Mouse (Mus musculus): Measurements from ENCODE around the gene Gramd1b.

The Gramd1b gene

GRCm38 (mm10) chr9:40307311-40307710, 223.9 kb downstream of the Gramd1b start:
- DNase-seq (ENCODE audit: low spot score): no peak

GRCm38 (mm10) chr9:40304243-40304642, 226.9 kb downstream of the Gramd1b start:
- no peak for DNase-seq (ENCODE audit: low spot score)

- DNase-seq (ENCODE audit: low spot score): no peak
These were observed 228.8 kb downstream of the Gramd1b start for GRCm38 (mm10) chr9:40302375-40302774.

GRCm38 (mm10) chr9:40301475-40301874, 229.7 kb downstream of the Gramd1b start:
- no peak for DNase-seq (ENCODE audit: low spot score)

- no peak for DNase-seq (ENCODE audit: low spot score)
These were observed 230.9 kb downstream of the Gramd1b start for GRCm38 (mm10) chr9:40300018-40300989.

GRCm38 (mm10) chr9:40299323-40299722, 231.9 kb downstream of the Gramd1b start:
- no peak for DNase-seq (ENCODE audit: low spot score)

GRCm38 (mm10) chr9:40297969-40298368, 233.2 kb downstream of the Gramd1b start:
- no peak for DNase-seq (ENCODE audit: low spot score)

GRCm38 (mm10) chr9:40296251-40296650, 234.9 kb downstream of the Gramd1b start:
- DNase-seq (ENCODE audit: low spot score): no peak

GRCm38 (mm10) chr9:40294866-40295265, 236.3 kb downstream of the Gramd1b start:
- DNase-seq (ENCODE audit: low spot score): no peak

GRCm38 (mm10) chr9:40294210-40294609, 237.0 kb downstream of the Gramd1b start:
- DNase-seq (ENCODE audit: low spot score): no peak

GRCm38 (mm10) chr9:40293740-40294139, 237.4 kb downstream of the Gramd1b start:
- no peak for DNase-seq (ENCODE audit: low spot score)

- no peak for DNase-seq (ENCODE audit: low spot score)
These were observed 237.9 kb downstream of the Gramd1b start for GRCm38 (mm10) chr9:40293286-40293685.

- no peak for DNase-seq (ENCODE audit: low spot score)
These were observed 238.7 kb downstream of the Gramd1b start for GRCm38 (mm10) chr9:40292475-40292874.

GRCm38 (mm10) chr9:40282968-40283367, 248.2 kb downstream of the Gramd1b start:
- no peak for DNase-seq (ENCODE audit: low spot score)

- DNase-seq (ENCODE audit: low spot score): no peak
These were observed 251.7 kb downstream of the Gramd1b start for GRCm38 (mm10) chr9:40279438-40279837.

GRCm38 (mm10) chr9:40277671-40278070, 253.5 kb downstream of the Gramd1b start:
- DNase-seq (ENCODE audit: low spot score): no peak

- no peak for DNase-seq (ENCODE audit: low spot score)
These were observed 255.3 kb downstream of the Gramd1b start for GRCm38 (mm10) chr9:40275904-40276303.

GRCm38 (mm10) chr9:40272822-40273221, 258.4 kb downstream of the Gramd1b start:
- DNase-seq (ENCODE audit: low spot score): no peak

GRCm38 (mm10) chr9:40271075-40271474, 260.1 kb downstream of the Gramd1b start:
- DNase-seq (ENCODE audit: low spot score): no peak

GRCm38 (mm10) chr9:40269880-40270279, 261.3 kb downstream of the Gramd1b start:
- DNase-seq (ENCODE audit: low spot score): no peak

GRCm38 (mm10) chr9:40269103-40269861, 261.9 kb downstream of the Gramd1b start, which contains the start of gene Scn3b:
Gene Scn3b (plus strand): TSS chr9:40269217.
- peak; percentile 15 for DNase-seq (ENCODE audit: low spot score)

- no peak for DNase-seq (ENCODE audit: low spot score)
These were observed 262.5 kb downstream of the Gramd1b start for GRCm38 (mm10) chr9:40268748-40269102.

All from ovary, postnatal 10 days (tissue).